Mouse (Mus musculus) midbrain, embryonic 14.5 days (tissue): ENCODE measurements around the gene Tufm. TPM values are rescaled to one million over a fixed set of nuclear protein-coding genes. Genes with fewer than 3 reads are reported as not detected.

Source experiments
- ATAC-seq: fragments of 200-750 bp; cut with Nextera tagmentation; 2 replicates; pipeline ENCODE4 v1.8.0; 2017; ENCODE audit warnings: moderate number of reproducible peaks, moderate library complexity; ENCODE audit not compliant: low FRiP score, low TSS enrichment
- DNase-seq: peaks from one replicate; pipeline ENCODE4 v3.0.0-alpha.2; 2015
- H3K27ac ChIP-seq: fragments of 300-500 bp; sonication (generic); replicated peaks from 2 replicates; pipeline ENCODE4 v1.5.1; 2014; ENCODE audit warnings: mild to moderate bottlenecking, low read depth, low read length, moderate library complexity
- H3K27me3 ChIP-seq: fragments of 300-500 bp; sonication (generic); 2 replicates; pipeline ENCODE4 v1.6.1; 2014; ENCODE audit warnings: low read length, control low read depth, mixed read lengths; ENCODE audit not compliant: control insufficient read depth, insufficient read depth
- H3K36me3 ChIP-seq: fragments of 300-500 bp; sonication (generic); 2 replicates; pipeline ENCODE4 v1.6.1; 2014; ENCODE audit warnings: low read length, control low read depth; ENCODE audit not compliant: control insufficient read depth, insufficient read depth
- H3K4me1 ChIP-seq: fragments of 300-500 bp; sonication (generic); 2 replicates; pipeline ENCODE4 v1.6.1; 2014; ENCODE audit warnings: mild to moderate bottlenecking, antibody characterized with exemption, low read length, control low read depth; ENCODE audit not compliant: control insufficient read depth, insufficient read depth
- H3K4me2 ChIP-seq: fragments of 300-500 bp; sonication (generic); 2 replicates; pipeline ENCODE4 v1.6.1; 2014; ENCODE audit warnings: mild to moderate bottlenecking, low read length, moderate library complexity
- H3K4me3 ChIP-seq: fragments of 300-500 bp; sonication (generic); replicated peaks from 2 replicates; pipeline ENCODE4 v1.5.1; 2014; ENCODE audit warnings: low read depth, low read length
- H3K9ac ChIP-seq: fragments of 300-500 bp; sonication (generic); replicated peaks from 2 replicates; pipeline ENCODE4 v1.6.1; 2014; ENCODE audit warnings: mild to moderate bottlenecking, low read length, moderate library complexity
- H3K9me3 ChIP-seq: fragments of 300-500 bp; sonication (generic); 2 replicates; pipeline ENCODE4 v1.6.1; 2016; ENCODE audit warnings: low read length, control low read depth, mixed read lengths; ENCODE audit not compliant: control insufficient read depth
- WGBS: fragments of 180-500 bp; shearing (Covaris S2); extraction: QIAGEN DNeasy Blood & Tissue Kit; methylation state at CpG from one replicate; pipeline ENCODE4 v1.1.7; 2014; 5-methylcytosine and 5-hydroxymethylcytosine counted together
- polyA plus RNA-seq: library from polyadenylated mRNA; unstranded; fragments of >200 nt; fragmentation: Nextera tagmentation; extraction: Ambion mirVana; gene quantifications from 2 replicates; pipeline ENCODE4 v1.2.1, GENCODE M21; 2014

Tufm gene
- 118 and 135 TPM in 2 replicates for polyA plus RNA-seq

GRCm38 (mm10) chr7:126487052-126487483, at the start of gene Tufm:
Tufm (plus strand) TSS chr7:126487361.
- peak within 1 kb of the TSS; percentile 64 for H3K9ac ChIP-seq
- DNase-seq: peak; percentile 97
- no peaks in the 10 kb centered on the region for H3K27me3 ChIP-seq
- no peaks in the 10 kb centered on the region for H3K9me3 ChIP-seq
- peaks cover 6% of the 10 kb centered on the region; the same call in 1 of the 2 replicates for H3K4me1 ChIP-seq
- WGBS: under 1% methylated on average over 32 of the region's 32 CpGs
- peak within 1 kb of the TSS; percentile 77 for H3K4me2 ChIP-seq
- peaks cover 28% of the 10 kb centered on the region for H3K36me3 ChIP-seq
- ATAC-seq: peak; percentile 94
- peak within 1 kb of the TSS; percentile 70 for H3K27ac ChIP-seq
- H3K4me3 ChIP-seq: peak within 1 kb of the TSS; percentile 59

GRCm38 (mm10) chr7:126440134-126440533, 47.0 kb upstream of the Tufm start:
- WGBS: 88% methylated on average over 9 of the region's 9 CpGs
- Histone ChIP-seq H3K27me3 (no peaks in the 10 kb centered on the region), H3K36me3 (peaks cover 27% of the 10 kb centered on the region), H3K9me3 (no peaks in the 10 kb centered on the region), H3K9ac (no peak overlapping the region), H3K4me2 (no peak overlapping the region), H3K27ac (no peak overlapping the region), H3K4me1 (no peaks in the 10 kb centered on the region), H3K4me3 (no peak overlapping the region)
- ATAC-seq (no peak), DNase-seq (no peak)

- Histone ChIP-seq H3K27ac (no peak overlapping the region), H3K4me2 (no peak overlapping the region), H3K27me3 (no peaks in the 10 kb centered on the region), H3K9ac (no peak overlapping the region), H3K9me3 (no peaks in the 10 kb centered on the region), H3K4me1 (no peaks in the 10 kb centered on the region), H3K36me3 (peaks cover 47% of the 10 kb centered on the region), H3K4me3 (no peak overlapping the region)
- ATAC-seq (no peak), DNase-seq (no peak)
- 95% methylated on average over 10 of the region's 10 CpGs for WGBS
Measured at GRCm38 (mm10) chr7:126443997-126444396, 43.2 kb upstream of the Tufm start.

GRCm38 (mm10) chr7:126444536-126444935, 42.6 kb upstream of the Tufm start:
- Histone ChIP-seq H3K4me3 (no peak overlapping the region), H3K9me3 (no peaks in the 10 kb centered on the region), H3K4me2 (no peak overlapping the region), H3K27me3 (no peaks in the 10 kb centered on the region), H3K27ac (no peak overlapping the region), H3K4me1 (no peaks in the 10 kb centered on the region), H3K9ac (no peak overlapping the region), H3K36me3 (peaks cover 47% of the 10 kb centered on the region)
- DNase-seq (no peak), ATAC-seq (no peak)
- 94% methylated on average over 9 of the region's 9 CpGs for WGBS

- Histone ChIP-seq H3K4me1 (no peaks in the 10 kb centered on the region), H3K27ac (no peak overlapping the region), H3K27me3 (no peaks in the 10 kb centered on the region), H3K9ac (no peak overlapping the region), H3K36me3 (peaks cover 47% of the 10 kb centered on the region), H3K4me2 (no peak overlapping the region), H3K9me3 (no peaks in the 10 kb centered on the region), H3K4me3 (no peak overlapping the region)
- ATAC-seq (no peak), DNase-seq (no peak)
- 91% methylated on average over 15 of the region's 15 CpGs for WGBS
Measured at GRCm38 (mm10) chr7:126445104-126445815, 41.9 kb upstream of the Tufm start.

- Histone ChIP-seq H3K9me3 (no peaks in the 10 kb centered on the region), H3K27ac (no peak overlapping the region), H3K9ac (no peak overlapping the region), H3K4me2 (no peak overlapping the region), H3K36me3 (peaks cover 45% of the 10 kb centered on the region), H3K27me3 (no peaks in the 10 kb centered on the region), H3K4me3 (no peak overlapping the region), H3K4me1 (no peaks in the 10 kb centered on the region)
- 92% methylated on average over 21 of the region's 21 CpGs for WGBS
- no peak for DNase-seq
- ATAC-seq: no peak
Measured at GRCm38 (mm10) chr7:126446217-126446616, 40.9 kb upstream of the Tufm start.

- no peak for DNase-seq
- Histone ChIP-seq H3K27ac (no peak overlapping the region), H3K9ac (no peak overlapping the region), H3K36me3 (peaks cover 35% of the 10 kb centered on the region), H3K27me3 (no peaks in the 10 kb centered on the region), H3K4me3 (no peak overlapping the region), H3K9me3 (no peaks in the 10 kb centered on the region), H3K4me1 (no peaks in the 10 kb centered on the region), H3K4me2 (no peak overlapping the region)
- ATAC-seq: no peak
- WGBS: 91% methylated on average over 19 of the region's 19 CpGs
Measured at GRCm38 (mm10) chr7:126448481-126448880, 38.7 kb upstream of the Tufm start.

- no peaks in the 10 kb centered on the region for H3K9me3 ChIP-seq
- ATAC-seq (no peak), DNase-seq (no peak)
- H3K36me3 ChIP-seq: peaks cover 22% of the 10 kb centered on the region
- H3K4me3 ChIP-seq: no peak overlapping the region
- H3K4me2 ChIP-seq: no peak overlapping the region
- H3K27ac ChIP-seq: no peak overlapping the region
- WGBS: 93% methylated on average over 18 of the region's 18 CpGs
- no peaks in the 10 kb centered on the region for H3K4me1 ChIP-seq
- no peaks in the 10 kb centered on the region for H3K27me3 ChIP-seq
- H3K9ac ChIP-seq: no peak overlapping the region
Measured at GRCm38 (mm10) chr7:126449991-126450390, 37.2 kb upstream of the Tufm start.

GRCm38 (mm10) chr7:126450641-126451040, 36.5 kb upstream of the Tufm start:
- H3K4me1 ChIP-seq: no peaks in the 10 kb centered on the region
- no peaks in the 10 kb centered on the region for H3K27me3 ChIP-seq
- ATAC-seq (no peak), DNase-seq (no peak)
- no peak overlapping the region for H3K4me2 ChIP-seq
- no peak overlapping the region for H3K27ac ChIP-seq
- no peaks in the 10 kb centered on the region for H3K9me3 ChIP-seq
- peaks cover 16% of the 10 kb centered on the region for H3K36me3 ChIP-seq
- no peak overlapping the region for H3K9ac ChIP-seq
- WGBS: 90% methylated on average over 6 of the region's 6 CpGs
- H3K4me3 ChIP-seq: no peak overlapping the region
